Mouse (Mus musculus) mouse embryonic stem cell (cell line): ENCODE measurements around the gene Cldn1.

Experiments used
- in situ Hi-C, 2 experiments: fragments of 300-500 bp; cut with MboI; formaldehyde crosslinking; loops; 1 replicate in 1 of 2; 3 replicates in 1 of 2; pipeline ENCODE4 v1.14.3; 2019 to 2020; ENCODE audit warnings: low sequenced_read_pairs in 2 of 2, low pct_unique_long_range_greater_than_20kb in 1 of 2, mixed read lengths in 1 of 2; ENCODE audit not compliant: unreplicated experiment in 1 of 2

Gene Cldn1

DNA sequence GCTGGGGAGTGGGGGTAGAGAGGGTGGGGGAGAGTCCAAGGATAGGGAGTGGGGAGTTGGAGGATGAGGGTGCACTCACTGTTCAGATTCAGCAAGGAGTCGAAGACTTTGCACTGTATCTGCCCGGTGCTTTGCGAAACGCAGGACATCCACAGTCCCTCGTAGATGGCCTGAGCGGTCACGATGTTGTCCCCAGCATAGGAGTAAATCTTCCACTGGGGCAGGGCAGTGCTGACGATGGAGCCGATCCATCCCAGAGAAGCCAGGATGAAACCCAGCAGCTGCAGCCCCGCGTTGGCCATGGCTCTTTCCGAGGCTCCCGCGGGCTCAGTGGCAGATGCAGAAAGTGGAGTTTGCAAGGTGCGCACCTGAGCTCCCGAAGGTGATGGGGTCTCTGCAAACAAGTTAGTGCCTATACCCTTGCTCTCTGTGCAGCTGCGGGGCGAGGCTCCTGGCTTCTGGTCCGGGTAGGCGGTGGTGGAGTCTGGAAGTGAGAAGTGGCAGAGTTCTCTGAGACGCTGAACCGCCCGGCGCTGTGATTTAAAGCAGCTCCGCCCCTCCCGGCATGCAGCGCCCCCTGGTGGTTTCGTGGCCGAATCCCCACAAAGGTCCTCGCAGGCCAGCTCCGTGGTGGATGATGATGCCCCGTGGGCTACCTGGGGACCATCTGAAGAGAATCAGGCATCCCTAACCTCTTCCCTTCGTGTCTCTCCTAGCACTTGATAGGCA lies at the start of gene Cldn1:
Cldn1 (minus strand) TSS at position 517 of the 729 bp plus-strand sequence.
- in situ Hi-C loops: no loop called here

DNA sequence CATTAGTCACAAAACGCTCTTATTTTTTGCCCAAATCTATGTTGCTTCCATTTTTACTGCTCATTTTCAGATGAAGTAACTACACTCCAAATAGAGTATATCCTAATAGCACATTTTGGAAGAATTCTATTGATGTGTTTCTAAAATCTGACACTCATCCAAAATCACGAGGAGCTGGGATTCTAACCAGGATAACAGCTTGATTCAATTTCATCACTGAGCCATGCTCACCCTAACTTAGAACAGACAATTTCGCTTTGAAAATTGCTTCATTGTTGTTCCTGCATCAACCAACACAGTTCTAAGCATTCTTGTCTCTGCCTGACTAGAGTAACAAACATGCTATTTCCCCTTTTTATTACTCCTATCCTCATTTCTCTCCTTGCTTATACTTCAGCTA lies 47.0 kb upstream of the Cldn1 start:
- in situ Hi-C loops: no loop called here

DNA sequence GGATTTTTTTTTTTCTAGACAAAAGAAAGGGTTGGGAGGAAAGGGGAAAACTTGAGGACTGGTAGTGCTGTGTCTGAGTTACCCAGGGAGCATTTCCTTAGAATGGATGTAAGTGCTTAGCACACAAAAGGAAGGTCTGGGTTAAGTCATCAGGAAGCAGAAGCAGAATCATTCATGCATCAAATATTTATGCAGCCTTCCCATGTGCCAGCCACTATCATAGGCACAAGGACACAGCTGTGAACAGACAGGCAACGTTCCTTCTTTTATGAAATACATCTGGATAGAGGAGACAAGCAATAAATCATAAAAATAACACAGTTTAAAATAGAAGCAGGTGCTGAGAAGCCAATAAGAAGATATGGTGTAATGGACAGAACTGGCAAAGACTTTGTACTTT lies 32.4 kb upstream of the Cldn1 start:
- in situ Hi-C loops: no loop called here

DNA sequence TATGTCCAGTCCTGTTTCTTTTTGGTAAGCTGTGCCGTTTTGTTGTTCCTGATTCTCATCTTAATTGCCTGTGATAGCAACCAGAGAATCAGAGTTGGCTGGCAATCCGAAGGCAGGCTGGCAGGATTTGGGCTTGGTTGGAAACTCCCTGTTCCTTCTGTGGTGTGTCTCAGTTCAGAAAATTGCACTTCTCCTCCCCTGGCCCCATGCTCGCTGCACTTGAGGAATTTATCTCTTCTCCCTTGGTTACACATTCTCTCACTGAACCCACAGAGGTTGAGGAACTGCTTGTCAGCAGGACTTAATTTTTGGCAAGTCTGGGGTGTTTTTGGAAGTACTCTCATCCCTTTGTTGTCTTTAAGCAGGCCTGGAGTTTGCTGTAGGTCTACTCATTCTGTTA lies 29.3 kb upstream of the Cldn1 start:
- in situ Hi-C loops: no loop called here

DNA sequence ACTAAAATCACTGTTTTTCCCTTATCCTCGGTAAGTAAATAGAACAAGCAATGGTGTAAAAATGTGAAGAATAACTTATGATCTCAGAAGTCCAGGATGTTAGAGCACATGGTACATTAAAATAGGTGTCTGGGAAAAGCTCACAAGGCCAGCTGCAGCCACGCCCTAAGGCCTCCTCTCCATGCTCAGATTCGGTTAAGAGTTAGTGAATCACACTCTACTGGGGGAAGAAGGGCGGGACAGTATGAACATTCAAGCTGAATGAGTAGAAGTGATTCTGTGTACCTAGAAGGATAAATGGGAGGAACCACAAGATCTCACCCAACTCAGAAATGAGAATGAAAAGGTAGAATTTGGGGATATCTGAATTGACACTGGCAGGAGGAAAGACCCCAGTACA lies 28.9 kb upstream of the Cldn1 start:
- in situ Hi-C loops: no loop called here

DNA sequence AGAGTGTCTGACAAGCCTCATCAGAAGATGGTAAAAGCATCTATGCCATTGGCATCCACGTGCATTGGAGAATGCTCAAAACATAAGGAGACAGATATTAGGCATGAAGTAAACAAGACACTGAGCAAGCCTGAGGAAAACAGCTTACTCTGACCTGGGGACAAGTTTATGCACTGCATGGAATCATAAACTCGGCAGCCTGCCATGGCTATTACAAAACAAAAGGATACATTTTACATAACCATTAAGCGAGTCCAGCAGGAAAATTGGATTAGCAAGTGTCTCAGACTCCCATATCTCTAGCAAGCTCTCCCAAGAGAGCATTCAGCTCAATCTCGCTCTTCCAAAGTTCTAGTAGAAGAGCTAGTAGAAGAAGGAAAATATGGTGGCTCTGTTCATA lies 19.3 kb upstream of the Cldn1 start:
- in situ Hi-C loops: no loop called here

DNA sequence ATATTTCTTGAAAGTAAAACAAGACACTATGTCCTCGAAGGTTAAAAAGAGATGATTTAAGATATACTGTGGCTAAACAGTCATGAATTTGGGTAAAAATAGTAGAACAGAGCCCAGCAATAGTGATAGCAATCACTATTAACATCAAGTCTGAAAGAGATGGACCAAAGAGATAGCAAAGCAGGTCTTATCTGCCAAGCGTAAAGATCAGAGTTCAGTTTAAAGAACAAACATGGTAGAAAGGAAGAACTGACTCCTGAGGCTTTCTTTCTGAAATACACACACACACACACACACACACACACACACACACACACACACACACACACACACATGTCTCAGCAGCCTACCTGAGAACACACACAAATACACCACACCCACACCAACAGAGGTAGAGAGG lies 14.5 kb upstream of the Cldn1 start:
- in situ Hi-C loops: no loop called here

DNA sequence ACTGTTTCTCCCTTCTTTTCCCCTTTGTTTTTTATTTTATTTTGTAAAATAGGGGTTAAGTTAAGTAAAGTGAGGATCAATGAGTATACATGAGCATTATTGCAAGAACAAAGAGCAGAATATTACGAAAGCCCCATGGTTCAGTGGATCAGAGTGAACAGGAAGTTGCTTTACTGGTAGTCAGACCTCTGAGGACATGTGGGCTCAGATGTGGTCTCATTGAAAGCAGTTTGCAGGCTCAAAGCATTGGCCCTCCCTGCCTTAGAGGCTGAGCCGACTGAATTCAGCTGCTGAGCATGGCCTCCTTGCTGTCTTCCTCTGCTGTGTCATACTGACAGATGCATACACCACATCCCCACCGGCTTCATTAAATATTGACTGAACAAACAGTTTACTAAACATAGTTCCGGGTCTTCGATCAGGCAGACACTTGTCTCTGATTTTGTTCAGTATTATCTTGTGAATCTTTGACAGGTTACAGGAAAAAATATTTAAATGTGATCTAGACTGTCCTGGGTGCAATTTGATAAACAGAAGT lies 12.5 kb upstream of the Cldn1 start:
- in situ Hi-C loops: no loop called here

DNA sequence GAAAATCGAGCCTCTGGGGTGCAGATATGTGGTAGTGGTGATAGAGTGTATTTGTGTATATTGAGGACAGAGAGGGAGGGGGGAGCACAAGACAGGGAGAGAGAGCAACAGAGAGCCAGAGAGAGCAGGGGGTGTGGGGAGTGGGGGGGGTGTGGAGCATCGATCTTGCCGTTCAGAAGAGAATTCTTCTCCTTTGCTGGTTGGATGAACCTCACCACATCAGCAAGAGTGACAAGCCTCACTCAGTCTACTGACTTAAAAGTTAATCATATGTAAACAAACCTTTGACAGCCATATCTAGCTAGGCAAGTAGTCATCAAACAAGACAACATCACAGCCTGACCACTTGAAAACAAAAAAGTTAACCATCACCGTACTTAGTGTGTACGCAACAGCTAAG lies 5.5 kb upstream of the Cldn1 start:
- in situ Hi-C loops: no loop called here

DNA sequence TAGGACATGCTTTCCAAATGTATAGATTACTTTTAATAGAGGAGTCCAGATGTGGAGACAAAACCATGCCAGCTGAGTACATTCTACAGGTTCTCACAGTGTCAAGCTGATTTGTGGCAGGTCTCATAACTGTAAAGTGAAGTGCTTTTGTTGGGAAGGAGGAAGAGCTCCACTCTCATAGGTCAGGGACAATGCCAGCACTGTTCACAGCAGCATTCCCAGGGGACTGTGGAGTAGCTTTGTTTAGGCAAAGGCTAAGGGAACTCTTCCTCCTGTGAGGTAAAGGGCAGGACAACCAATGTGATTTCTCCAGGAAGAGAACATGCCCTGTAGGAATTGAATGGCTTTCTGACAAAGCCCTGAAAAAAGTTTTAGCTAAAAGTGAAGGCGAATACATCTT lies 1.5 kb downstream of the Cldn1 start:
- in situ Hi-C loops: no loop called here

DNA sequence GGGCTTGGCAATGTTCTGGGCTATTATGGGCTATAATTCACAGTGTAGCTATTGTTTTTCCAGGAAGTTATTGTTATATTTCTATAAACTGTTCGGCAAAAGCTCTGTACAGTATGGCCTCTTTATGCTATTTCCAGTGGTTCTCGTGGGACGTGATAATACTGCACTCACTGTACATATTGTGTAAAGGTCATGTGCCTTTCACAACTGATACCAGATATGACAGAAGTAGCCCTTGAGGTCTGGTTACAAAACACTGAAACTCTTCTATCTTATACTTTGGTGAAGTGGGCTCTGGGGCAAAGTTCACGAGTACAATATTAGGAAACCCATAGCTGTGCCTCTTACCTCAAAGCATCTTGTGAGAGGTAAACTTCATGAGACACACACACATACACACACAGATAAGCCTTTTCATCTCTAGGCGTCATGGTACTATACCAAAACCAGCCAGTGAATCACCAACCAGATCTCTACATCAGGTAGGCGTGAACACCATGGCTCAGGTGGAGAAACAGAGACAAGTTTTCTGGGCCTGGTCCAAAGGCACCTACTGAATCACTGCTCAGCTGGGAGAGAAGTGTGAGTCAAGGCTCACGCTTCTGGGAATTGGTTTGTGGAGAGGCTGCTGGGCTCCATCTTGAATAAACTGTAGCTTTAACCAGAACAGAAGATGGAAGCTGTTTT lies 2.5 kb downstream of the Cldn1 start:
- in situ Hi-C loops: no loop called here

DNA sequence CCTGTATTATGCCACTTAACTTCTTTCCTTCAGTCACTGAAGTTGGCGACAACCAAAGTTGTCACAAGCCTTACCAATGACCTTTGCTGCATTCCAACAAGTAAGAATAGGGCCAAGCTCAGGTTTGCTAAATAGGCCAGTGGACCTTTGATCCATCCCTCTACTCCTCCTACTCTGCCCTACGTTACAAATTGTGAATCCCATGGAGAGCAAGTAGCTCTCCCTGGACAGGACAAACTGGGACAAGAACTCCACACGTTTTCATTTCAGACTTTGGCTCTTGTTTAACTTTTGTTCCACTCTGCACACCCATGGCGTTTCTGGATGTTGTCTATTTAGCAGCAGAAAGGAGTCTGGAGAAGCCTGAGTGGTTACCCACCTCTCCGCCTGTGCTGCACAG lies 3.5 kb downstream of the Cldn1 start:
- in situ Hi-C loops: no loop called here

DNA sequence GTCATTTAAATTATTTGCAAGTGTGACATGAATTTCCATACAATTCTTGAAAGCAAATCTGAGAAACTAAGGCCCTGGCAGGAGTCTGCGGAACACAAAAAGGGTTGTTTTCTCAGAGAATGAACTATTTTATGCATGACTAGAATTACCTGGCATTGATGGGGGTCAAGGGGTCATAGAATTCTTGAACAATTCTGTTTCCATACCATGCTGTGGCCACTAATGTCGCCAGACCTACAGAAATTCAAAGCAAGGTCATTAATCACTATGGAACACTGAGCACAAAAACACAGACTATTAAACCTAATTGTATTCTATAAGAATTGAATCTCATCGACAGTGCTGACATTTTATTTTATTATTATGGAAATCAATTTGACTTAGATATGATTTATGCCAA lies 10.9 kb downstream of the Cldn1 start:
- in situ Hi-C loops: no loop called here

DNA sequence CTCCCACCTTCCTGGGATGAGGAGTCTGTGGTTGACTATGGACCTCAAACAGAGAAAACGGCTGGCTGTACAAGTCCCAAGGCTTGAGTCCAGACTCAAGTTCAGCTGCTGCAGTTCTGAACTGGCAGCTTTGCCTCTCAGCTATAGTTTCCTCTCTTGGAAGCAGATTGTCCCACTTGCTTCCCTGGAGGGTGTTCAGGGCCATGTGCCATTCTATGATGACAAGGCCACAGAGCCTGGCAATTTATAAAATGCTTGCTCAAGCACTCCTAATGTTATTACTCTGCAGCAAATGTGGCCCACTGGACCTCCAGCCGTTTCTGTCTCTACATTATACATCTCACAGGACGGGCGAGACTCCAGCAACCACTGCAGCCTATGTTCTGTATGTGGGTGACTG lies 12.0 kb downstream of the Cldn1 start:
- in situ Hi-C loops: no loop called here

DNA sequence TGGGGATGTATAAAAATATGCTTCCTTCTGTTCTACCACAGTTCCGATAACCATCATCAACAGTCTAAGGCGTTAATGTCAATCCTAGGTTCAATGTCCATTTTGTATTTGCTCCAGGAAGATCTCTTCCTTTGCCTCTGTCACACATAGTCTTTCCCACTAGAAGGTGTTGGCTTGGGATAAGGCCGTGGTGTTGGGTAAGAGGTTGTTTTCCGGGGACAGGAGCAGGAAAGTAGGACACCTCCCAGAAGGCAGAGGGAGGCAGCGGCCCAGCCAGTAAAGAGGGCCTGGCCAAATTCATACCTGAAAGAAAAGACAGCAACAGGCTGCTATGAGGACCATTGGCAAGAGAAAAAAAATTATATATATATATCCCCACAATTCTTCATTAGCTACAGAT lies 12.7 kb downstream of the Cldn1 start:
- in situ Hi-C loops: no loop called here

DNA sequence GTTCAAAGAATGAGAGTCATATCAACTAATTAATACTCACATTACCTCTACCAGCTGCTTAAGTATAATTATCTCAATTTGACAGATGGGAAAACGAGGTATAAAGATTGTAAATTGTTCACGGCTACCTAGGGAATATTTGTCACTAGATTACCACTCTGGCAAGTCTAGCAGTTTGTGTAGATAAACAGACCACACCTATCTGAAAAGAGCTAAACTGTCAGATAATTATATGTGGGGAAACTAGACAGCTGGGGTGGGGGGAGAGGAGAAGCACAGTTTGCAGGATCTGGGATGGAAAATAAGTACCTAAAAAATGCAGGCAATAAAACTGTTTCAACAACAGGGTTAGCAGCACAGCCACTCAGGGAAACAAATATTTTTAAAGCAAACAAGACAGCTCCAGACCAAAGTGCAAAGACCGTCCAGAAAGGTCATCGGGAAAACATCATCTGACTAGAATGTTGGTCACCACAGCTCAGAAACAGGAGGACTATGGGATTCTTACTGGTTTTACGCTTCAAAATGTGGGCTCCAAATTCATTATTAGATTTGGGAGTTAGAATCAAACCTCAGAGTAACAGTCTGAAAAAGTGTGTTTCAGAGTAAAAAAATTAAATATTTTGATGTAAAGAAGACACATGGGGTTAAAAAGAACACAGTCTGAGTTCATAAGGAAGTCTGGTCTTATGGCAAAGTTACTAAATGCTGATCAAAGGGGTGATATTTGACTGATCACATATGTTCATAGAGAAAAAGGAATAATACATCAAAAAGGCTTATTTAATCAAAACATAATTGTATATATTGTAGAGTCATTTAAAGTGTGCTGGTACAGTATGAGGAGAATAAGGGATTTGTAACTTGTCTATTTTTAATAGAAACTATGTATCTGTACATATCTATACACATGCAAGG lies 13.5 kb downstream of the Cldn1 start:
- in situ Hi-C loops: no loop called here

DNA sequence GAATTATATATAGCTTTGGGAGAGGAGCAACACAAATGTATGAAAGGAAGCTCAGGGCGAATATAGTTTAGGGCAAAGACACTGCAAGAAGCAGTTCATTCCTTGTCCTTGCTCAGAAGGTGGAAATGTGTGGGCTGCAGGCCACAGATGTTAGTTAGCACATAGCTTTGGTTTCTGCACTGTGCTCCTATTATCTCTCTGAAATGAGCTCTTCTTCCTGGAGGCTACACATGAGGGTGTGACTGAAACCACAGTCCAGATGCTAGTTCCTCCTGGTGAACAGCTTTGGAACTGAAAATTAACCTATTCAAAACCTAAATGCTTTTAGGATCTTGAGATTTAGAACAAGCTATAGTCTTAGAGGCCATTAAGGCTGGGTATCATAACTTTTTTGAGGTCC lies 16.1 kb downstream of the Cldn1 start:
- in situ Hi-C loops: no loop called here

DNA sequence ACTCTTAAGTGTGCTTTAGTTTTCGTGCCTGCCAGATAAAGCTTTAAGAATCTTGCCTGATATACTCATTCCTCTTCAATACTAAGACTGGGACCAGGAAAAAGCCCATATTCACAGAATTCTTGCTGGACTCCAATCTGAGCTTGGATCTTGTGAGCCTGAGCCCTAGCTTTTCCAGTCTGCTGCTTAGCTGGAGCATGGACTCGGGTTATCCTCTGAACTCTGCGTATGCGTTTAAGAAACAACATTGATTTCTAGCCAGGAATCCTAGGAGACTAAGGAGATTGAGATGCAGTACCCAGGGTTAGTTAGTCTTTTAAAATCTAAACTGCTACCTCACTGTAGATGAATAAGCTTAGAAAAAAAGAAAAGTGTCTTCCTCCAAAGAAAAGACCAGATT lies 20.9 kb downstream of the Cldn1 start:
- in situ Hi-C loops: no loop called here

DNA sequence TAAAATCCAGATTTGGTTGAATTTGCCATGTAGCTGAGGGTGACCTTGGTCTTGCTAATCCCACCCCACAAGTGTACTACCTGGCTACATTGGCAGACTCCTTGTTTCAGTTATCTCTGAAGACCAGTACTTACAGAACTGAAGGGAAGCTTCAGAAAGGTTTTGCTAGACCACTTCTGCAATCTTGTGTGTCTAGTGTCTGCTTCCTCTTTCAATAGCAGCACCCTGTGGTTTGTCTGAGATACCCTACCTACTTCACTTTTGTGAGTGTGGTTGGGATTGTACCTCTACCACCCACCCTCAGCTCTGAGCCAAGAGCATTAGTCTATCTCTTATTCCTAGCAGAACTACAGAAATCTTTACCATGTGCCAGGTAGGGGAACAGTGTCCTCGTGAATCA lies 22.8 kb downstream of the Cldn1 start:
- in situ Hi-C loops: no loop called here
